Comparison of ENCODE assay signal across 30 mouse cellular contexts in the genomic region with DNA sequence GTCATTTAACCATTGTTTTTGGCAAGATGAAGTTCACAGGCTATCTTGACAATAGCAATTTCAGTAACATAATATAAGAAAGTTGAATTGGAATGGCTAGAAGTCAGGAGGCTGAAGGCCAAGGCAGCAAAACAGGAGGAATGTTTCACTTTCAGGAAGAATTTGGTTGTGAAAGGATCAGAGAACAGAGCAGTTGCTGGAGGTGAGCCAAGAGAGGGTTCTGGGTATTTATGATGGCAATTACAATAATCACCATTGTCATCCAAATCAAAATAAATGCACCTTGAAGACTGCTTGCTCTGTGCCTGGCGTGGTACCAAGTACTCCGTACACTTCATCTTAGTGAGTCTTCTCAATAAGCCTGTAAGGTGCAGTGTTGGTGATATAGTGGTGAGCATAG.
DNase-seq lines count a peak whose midpoint lies in the region; ATAC-seq and TF ChIP-seq lines count a peak whose summit lies in the region.
"Had no signal": no experiment of that assay in that cellular context is flagged by ENCODE, and none has a peak within 500 bp of the region (broad histone marks: within the 10 kb centered on the region; RNA-seq: fewer than 3 reads in every experiment).

No protein-coding gene starts in this region.

- no peaks in the 10 kb centered on the region for H3K4me1 ChIP-seq in limb, embryonic 14.5 days (ENCODE audit: control insufficient read depth, insufficient read depth, low read length)
- H3K4me1 ChIP-seq in limb, embryonic 10.5 days, result no peaks in the 10 kb centered on the region
- H3K4me1 ChIP-seq in lung, postnatal 0 days (ENCODE audit: insufficient read depth, low read depth, low read length), result no peaks in the 10 kb centered on the region
- H3K4me1 ChIP-seq in lung, adult 2 months (ENCODE audit: control insufficient read depth, insufficient read depth, low read length), result no peaks in the 10 kb centered on the region
- H3K4me1 ChIP-seq: embryonic facial prominence, embryonic 13.5 days; forebrain, embryonic 10.5 days; forebrain, embryonic 13.5 days; heart, embryonic 12.5 days; heart, embryonic 15.5 days; hindbrain, embryonic 12.5 days; hindbrain, embryonic 15.5 days; intestine, embryonic 15.5 days had no signal

- peak; percentile 26; the same call in 1 of the 2 replicates for TF ChIP-seq EP300 in lung, postnatal 0 days (IDR thresholded peaks at IDR 0.05)

- H3K9ac ChIP-seq in limb, embryonic 14.5 days (ENCODE audit: low read depth, low read length, severe bottlenecking), result no peak overlapping the region
- H3K9ac ChIP-seq in lung, postnatal 0 days (replicated peaks; ENCODE audit: low read depth), result no peak overlapping the region
- H3K9ac ChIP-seq: embryonic facial prominence, embryonic 13.5 days; forebrain, embryonic 13.5 days; heart, embryonic 12.5 days; heart, embryonic 15.5 days; hindbrain, embryonic 12.5 days; hindbrain, embryonic 15.5 days; intestine, embryonic 15.5 days had no signal

- intact Hi-C loops in heart, postnatal 10 days (cut with DNase I), result no loop called here
- intact Hi-C loops in gastrocnemius, adult 2 months (cut with DNase I), result no loop called here

- no peak for ATAC-seq in limb, embryonic 14.5 days (ENCODE audit: low FRiP score, low read depth)
- ATAC-seq in lung, postnatal 0 days, result 0 out of 2 replicates have a peak, but pooled peaks have one; percentile 19
- ATAC-seq: forebrain, embryonic 13.5 days; forebrain, embryonic 16.5 days; intestine, embryonic 15.5 days had no signal

- no peak for TF ChIP-seq POLR2A in limb, embryonic 14.5 days (IDR thresholded peaks at IDR 0.05; ENCODE audit: borderline replicate concordance, extremely low read depth, insufficient read depth, insufficient read length)
- TF ChIP-seq POLR2A in lung, adult 2 months (IDR thresholded peaks at IDR 0.05; ENCODE audit: borderline replicate concordance, extremely low read depth, low read depth, low read length), result no peak

- no peak overlapping the region for H3K4me2 ChIP-seq in limb, embryonic 14.5 days (replicated peaks; ENCODE audit: low read depth, low read length, severe bottlenecking)
- H3K4me2 ChIP-seq in lung, postnatal 0 days (replicated peaks; ENCODE audit: low read depth, low read length), result no peak overlapping the region
- H3K4me2 ChIP-seq: embryonic facial prominence, embryonic 13.5 days; forebrain, embryonic 13.5 days; heart, embryonic 12.5 days; heart, embryonic 15.5 days; hindbrain, embryonic 12.5 days; hindbrain, embryonic 15.5 days; intestine, embryonic 15.5 days had no signal

- 88% methylated on average over 2 of the region's 2 CpGs for WGBS in limb, embryonic 14.5 days
- 95% methylated on average over 2 of the region's 2 CpGs for WGBS in limb, embryonic 10.5 days
- WGBS in lung, postnatal 0 days, result 70% methylated on average over 2 of the region's 2 CpGs
- 65% methylated on average over 2 of the region's 2 CpGs for WGBS in lung, adult 2 months

- no peak overlapping the region for H3K4me3 ChIP-seq in limb, embryonic 14.5 days (replicated peaks; ENCODE audit: low read length)
- no peak overlapping the region for H3K4me3 ChIP-seq in limb, embryonic 10.5 days
- H3K4me3 ChIP-seq in lung, postnatal 0 days (ENCODE audit: low read depth, low read length), result no peak overlapping the region
- no peak overlapping the region for H3K4me3 ChIP-seq in lung, adult 2 months (replicated peaks; ENCODE audit: extremely low read depth, low read depth, low read length)
- H3K4me3 ChIP-seq in gastrocnemius, adult 2 months, result no peak overlapping the region
- H3K4me3 ChIP-seq: embryonic facial prominence, embryonic 13.5 days; forebrain, embryonic 10.5 days; forebrain, embryonic 13.5 days; heart, adult 2 months; heart, embryonic 12.5 days; heart, embryonic 15.5 days; hindbrain, embryonic 12.5 days; hindbrain, embryonic 15.5 days; intestine, embryonic 15.5 days had no signal

- no peaks in the 10 kb centered on the region for H3K27me3 ChIP-seq in limb, embryonic 14.5 days (ENCODE audit: control insufficient read depth, insufficient read depth, low read length)
- no peaks in the 10 kb centered on the region for H3K27me3 ChIP-seq in limb, embryonic 10.5 days (ENCODE audit: low read depth, poor library complexity, severe bottlenecking)
- no peaks in the 10 kb centered on the region for H3K27me3 ChIP-seq in lung, postnatal 0 days (replicated peaks; ENCODE audit: insufficient read depth, low read length)
- H3K27me3 ChIP-seq: CH12.LX; embryonic facial prominence, embryonic 13.5 days; forebrain, embryonic 13.5 days; heart, embryonic 12.5 days; heart, embryonic 15.5 days; hindbrain, embryonic 12.5 days; hindbrain, embryonic 15.5 days; intestine, embryonic 15.5 days had no signal

- no peak for TF ChIP-seq CTCF in lung, postnatal 0 days (IDR thresholded peaks at IDR 0.05)
- TF ChIP-seq CTCF in lung, adult 2 months (IDR thresholded peaks at IDR 0.05; ENCODE audit: insufficient read depth, low read length), result no peak
- no peak for TF ChIP-seq CTCF in gastrocnemius, adult 2 months (IDR thresholded peaks at IDR 0.05)

- DNase-seq in heart, adult 11 months, result peak; percentile 17
- DNase-seq in heart, postnatal 10 days, result no peak
- peak; percentile 12 for DNase-seq in limb, embryonic 14.5 days (ENCODE audit: low spot score)
- no peak for DNase-seq in limb, embryonic 10.5 days (ENCODE audit: low spot score)
- peak; percentile 59 for DNase-seq in lung, postnatal 0 days (ENCODE audit: low spot score)
- no peak for DNase-seq in lung, adult 2 months
- DNase-seq in lung, postnatal 36 days, result peak; percentile 8
- no peak for DNase-seq in gastrocnemius, adult 2 months
- DNase-seq: adrenal gland, adult 2 months; adrenal gland, postnatal 14 days; B cell, adult 2 months; cerebellum, adult 11 months; cerebellum, adult 2 months; cerebellum, adult 9-11 months; cerebellum, postnatal 25 days; gastrocnemius, postnatal 25 days; heart, adult 2 months; heart, postnatal 14 days; heart, postnatal 4 days had no signal

- H3K9me3 ChIP-seq in limb, embryonic 14.5 days (ENCODE audit: control insufficient read depth, low read length), result no peaks in the 10 kb centered on the region
- no peaks in the 10 kb centered on the region for H3K9me3 ChIP-seq in limb, embryonic 10.5 days (replicated peaks)
- H3K9me3 ChIP-seq in lung, postnatal 0 days (ENCODE audit: low read length), result no peaks in the 10 kb centered on the region
- H3K9me3 ChIP-seq: embryonic facial prominence, embryonic 13.5 days; forebrain, embryonic 10.5 days; forebrain, embryonic 13.5 days; heart, embryonic 12.5 days; heart, embryonic 15.5 days; hindbrain, embryonic 12.5 days; hindbrain, embryonic 15.5 days; intestine, embryonic 15.5 days had no signal

- H3K36me3 ChIP-seq in limb, embryonic 14.5 days (ENCODE audit: control insufficient read depth, insufficient read depth, low read length), result no peaks in the 10 kb centered on the region
- H3K36me3 ChIP-seq in limb, embryonic 10.5 days, result no peaks in the 10 kb centered on the region
- H3K36me3 ChIP-seq in lung, postnatal 0 days (ENCODE audit: insufficient read depth, low read length), result no peaks in the 10 kb centered on the region
- H3K36me3 ChIP-seq: embryonic facial prominence, embryonic 13.5 days; forebrain, embryonic 10.5 days; G1E; heart, embryonic 12.5 days; heart, embryonic 15.5 days; hindbrain, embryonic 12.5 days; hindbrain, embryonic 15.5 days; intestine, embryonic 15.5 days had no signal

- H3K27ac ChIP-seq in limb, embryonic 14.5 days (replicated peaks; ENCODE audit: low read depth, low read length), result no peak overlapping the region
- H3K27ac ChIP-seq in limb, embryonic 10.5 days, result no peak overlapping the region
- no peak overlapping the region for H3K27ac ChIP-seq in lung, postnatal 0 days (ENCODE audit: low read length)
- H3K27ac ChIP-seq in gastrocnemius, adult 2 months, result no peak overlapping the region
- H3K27ac ChIP-seq: embryonic facial prominence, embryonic 13.5 days; forebrain, embryonic 10.5 days; forebrain, embryonic 13.5 days; heart, adult 2 months; heart, embryonic 15.5 days; hindbrain, embryonic 12.5 days; hindbrain, embryonic 15.5 days; intestine, embryonic 15.5 days had no signal

Comparison
In these comparisons a context has a peak if more than half of its experiments do, and no peak if none do; other contexts are left out.
1. DNase-seq: peak in heart, adult 11 months (single experiment), limb, embryonic 14.5 days (single experiment), lung, postnatal 0 days (single experiment) and lung, postnatal 36 days (single experiment); none in heart, postnatal 10 days (0 of 2), limb, embryonic 10.5 days (single experiment), lung, adult 2 months (single experiment) and gastrocnemius, adult 2 months (single experiment).